Mouse (Mus musculus) ES-E14 (cell line): Measurements from ENCODE around the gene Setd7.

ENCODE experiments used
- HCFC1 ChIP-seq: IDR thresholded peaks from 2 replicates; pipeline ENCODE4 v1.6.1; 2012; ENCODE audit warnings: low read length, inconsistent platforms, borderline replicate concordance; ENCODE audit not compliant: insufficient read depth
- MAFK ChIP-seq: IDR thresholded peaks from 2 replicates; pipeline ENCODE4 v1.6.1; 2014; ENCODE audit warnings: mild to moderate bottlenecking, low read depth, low read length, inconsistent platforms; ENCODE audit not compliant: insufficient read depth
- ZNF384 ChIP-seq: IDR thresholded peaks from 2 replicates; pipeline ENCODE4 v1.6.1; 2012; ENCODE audit warnings: low read depth, low read length, inconsistent platforms

- TF ChIP-seq ZNF384 (no peak), HCFC1 (no peak), MAFK (no peak)
Measured at GRCm38 (mm10) chr3:51518763-51519121, 41.9 kb downstream of the Setd7 start.
